Mouse (Mus musculus): ENCODE data around the gene Fgfr2. TPM values are rescaled to one million over a fixed set of nuclear protein-coding genes. Genes with fewer than 3 reads are reported as not detected.

The Fgfr2 gene
- polyA plus RNA-seq, 1 experiment = 14.7 TPM

DNA sequence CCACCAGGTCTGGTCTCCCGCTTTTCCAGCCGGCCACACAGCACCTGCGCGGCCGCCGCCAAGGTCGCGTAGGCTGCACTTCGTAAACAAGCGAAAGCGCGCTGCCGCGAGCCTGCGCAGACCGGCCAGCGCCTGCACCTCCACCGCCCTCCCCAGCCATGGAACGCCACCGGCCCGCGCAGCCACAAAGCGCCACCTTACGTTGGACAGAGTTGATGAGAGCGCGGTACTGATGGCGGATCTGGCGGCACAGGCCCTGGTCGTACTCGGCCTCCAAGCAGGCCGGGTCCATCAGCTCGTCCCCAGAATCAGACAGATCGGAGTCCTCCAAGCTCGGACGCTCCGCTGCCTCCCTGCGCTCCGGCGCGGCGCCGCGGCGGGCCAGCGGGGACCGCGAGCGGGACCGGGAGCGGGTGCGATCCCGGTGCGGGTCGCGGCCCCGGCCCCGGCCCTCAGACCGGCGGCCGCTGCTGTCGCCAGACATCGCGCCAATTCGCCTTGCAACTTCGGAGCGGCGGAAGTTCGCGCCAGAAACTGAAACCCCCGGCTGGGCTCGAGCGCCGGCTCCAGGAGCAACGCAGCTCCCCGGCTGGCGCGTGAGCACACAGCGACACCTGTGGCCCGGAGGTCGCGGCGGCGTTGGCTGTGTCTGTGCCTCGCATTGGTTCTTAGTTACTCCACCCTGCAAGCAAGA lies 2576.2 kb downstream of the Fgfr2 start:
- H3K36me3 ChIP-seq (ENCODE audit: control insufficient read depth, insufficient read depth, low read length) = peaks cover 20% of the 10 kb centered on the region
- TF ChIP-seq CTCF (IDR thresholded peaks at IDR 0.05; ENCODE audit: extremely low read depth, insufficient read length, insufficient replicate concordance, low read depth, low read length) (peak; percentile 82), POLR2A (IDR thresholded peaks at IDR 0.05; ENCODE audit: low read depth, low read length) (no peak; the same call in none of the 2 replicates)
- whole genome bisulfite sequencing = under 1% methylated on average over 84 of the region's 84 CpGs
- peaks cover 2% of the 10 kb centered on the region; the same call in 1 of the 2 replicates for H3K4me1 ChIP-seq (ENCODE audit: control insufficient read depth, insufficient read depth, insufficient read length, low read length)
- H3K27me3 ChIP-seq (ENCODE audit: control insufficient read depth, insufficient read depth, low read length) = no peaks in the 10 kb centered on the region
- H3K27ac ChIP-seq (ENCODE audit: insufficient read depth, low read depth, low read length) = peak overlapping the region; percentile 99
- H3K4me3 ChIP-seq (ENCODE audit: low read depth, low read length) = peak overlapping the region; percentile 95

DNA sequence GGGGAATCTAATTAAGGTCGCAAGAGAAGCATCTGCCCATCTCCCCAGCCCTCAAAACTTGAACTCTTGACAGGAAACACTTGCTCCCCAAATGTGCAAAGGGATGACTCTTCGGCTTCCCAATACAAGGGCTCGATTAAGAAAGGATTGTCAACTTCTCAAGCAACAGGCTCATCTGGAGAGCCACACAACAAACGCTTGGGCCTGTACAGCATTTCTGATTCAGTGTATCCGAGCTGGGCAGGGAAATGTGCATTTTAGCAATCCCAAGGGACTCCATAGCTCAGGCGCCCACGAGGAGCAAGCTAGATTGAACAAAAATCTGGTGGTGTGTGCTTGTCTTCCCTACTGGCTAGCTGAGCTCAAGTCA lies 2576.7 kb downstream of the Fgfr2 start:
- 2% methylated on average over 7 of the region's 7 CpGs for WGBS
- Histone ChIP-seq H3K27ac (ENCODE audit: insufficient read depth, low read depth, low read length) (peak overlapping the region; percentile 99), H3K36me3 (ENCODE audit: control insufficient read depth, insufficient read depth, low read length) (peaks cover 22% of the 10 kb centered on the region)

DNA sequence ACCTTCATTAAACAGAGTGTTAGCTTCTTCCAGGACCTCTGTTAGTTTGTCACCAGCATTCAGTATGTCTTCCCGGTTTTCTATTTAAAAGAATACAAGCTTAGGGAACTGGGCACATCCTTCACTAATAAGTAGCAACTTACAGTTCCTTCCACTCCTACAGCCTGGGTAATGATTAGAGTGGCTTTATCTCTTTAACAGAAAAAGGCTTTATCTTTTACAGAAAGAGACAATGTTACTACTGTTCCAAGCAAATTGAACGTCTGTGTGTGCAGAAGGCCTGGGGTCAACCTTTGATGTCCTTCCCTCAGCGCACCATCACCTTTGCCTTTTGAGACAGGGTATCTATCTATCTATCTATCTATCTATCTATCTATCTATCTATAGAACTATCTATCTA lies 2577.3 kb downstream of the Fgfr2 start:
- Histone ChIP-seq H3K27ac (ENCODE audit: insufficient read depth, low read depth, low read length) (peak overlapping the region; percentile 99; the same call in 1 of the 2 replicates), H3K4me1 (ENCODE audit: control insufficient read depth, insufficient read depth, insufficient read length, low read length) (peaks cover 2% of the 10 kb centered on the region; the same call in 1 of the 2 replicates), H3K27me3 (ENCODE audit: control insufficient read depth, insufficient read depth, low read length) (no peaks in the 10 kb centered on the region), H3K36me3 (ENCODE audit: control insufficient read depth, insufficient read depth, low read length) (peaks cover 25% of the 10 kb centered on the region), H3K4me3 (ENCODE audit: low read depth, low read length) (peak overlapping the region; percentile 95; the same call in 1 of the 2 replicates)
- TF ChIP-seq POLR2A (IDR thresholded peaks at IDR 0.05; ENCODE audit: low read depth, low read length) (no peak), CTCF (IDR thresholded peaks at IDR 0.05; ENCODE audit: extremely low read depth, insufficient read length, insufficient replicate concordance, low read depth, low read length) (no peak)
- WGBS = 12% methylated on average over 3 of the region's 3 CpGs

More for the DNA sequence above, 2576.7 kb downstream of the Fgfr2 start:
- peak overlapping the region; percentile 95 for H3K4me3 ChIP-seq (ENCODE audit: low read depth, low read length)
- no peak for TF ChIP-seq CTCF (IDR thresholded peaks at IDR 0.05; ENCODE audit: extremely low read depth, insufficient read length, insufficient replicate concordance, low read depth, low read length)
- no peak for TF ChIP-seq POLR2A (IDR thresholded peaks at IDR 0.05; ENCODE audit: low read depth, low read length)
- H3K4me1 ChIP-seq (ENCODE audit: control insufficient read depth, insufficient read depth, insufficient read length, low read length) = peaks cover 2% of the 10 kb centered on the region; the same call in 1 of the 2 replicates
- H3K27me3 ChIP-seq (ENCODE audit: control insufficient read depth, insufficient read depth, low read length) = no peaks in the 10 kb centered on the region

DNA sequence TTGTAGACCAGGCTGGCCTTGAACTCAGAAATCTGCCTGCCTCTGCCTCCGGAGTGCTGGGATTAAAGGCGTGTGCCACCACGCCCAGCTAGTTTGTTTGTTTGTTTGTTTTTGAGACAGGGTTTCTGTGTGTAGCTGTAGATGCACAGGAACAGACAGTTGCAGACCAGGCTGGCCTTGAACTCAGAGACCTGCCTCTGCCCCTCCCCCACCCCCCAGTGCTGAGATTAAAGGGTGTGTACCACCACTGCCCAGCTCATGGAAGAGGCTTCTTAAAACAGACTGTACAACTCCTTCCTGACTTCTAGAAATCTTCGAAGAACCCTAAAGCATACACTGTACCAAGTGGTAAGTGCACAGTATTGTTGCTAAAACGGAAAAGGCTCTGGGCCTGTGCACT lies 2577.7 kb downstream of the Fgfr2 start:
- no peaks in the 10 kb centered on the region for H3K27me3 ChIP-seq (ENCODE audit: control insufficient read depth, insufficient read depth, low read length)
- peaks cover 2% of the 10 kb centered on the region; the same call in 1 of the 2 replicates for H3K4me1 ChIP-seq (ENCODE audit: control insufficient read depth, insufficient read depth, insufficient read length, low read length)
- WGBS = 70% methylated on average over 5 of the region's 5 CpGs
- TF ChIP-seq CTCF (IDR thresholded peaks at IDR 0.05; ENCODE audit: extremely low read depth, insufficient read length, insufficient replicate concordance, low read depth, low read length) (no peak), POLR2A (IDR thresholded peaks at IDR 0.05; ENCODE audit: low read depth, low read length) (no peak)
- H3K4me3 ChIP-seq (ENCODE audit: low read depth, low read length) = no peak overlapping the region
- peaks cover 26% of the 10 kb centered on the region for H3K36me3 ChIP-seq (ENCODE audit: control insufficient read depth, insufficient read depth, low read length)
- H3K27ac ChIP-seq (ENCODE audit: insufficient read depth, low read depth, low read length) = no peak overlapping the region

DNA sequence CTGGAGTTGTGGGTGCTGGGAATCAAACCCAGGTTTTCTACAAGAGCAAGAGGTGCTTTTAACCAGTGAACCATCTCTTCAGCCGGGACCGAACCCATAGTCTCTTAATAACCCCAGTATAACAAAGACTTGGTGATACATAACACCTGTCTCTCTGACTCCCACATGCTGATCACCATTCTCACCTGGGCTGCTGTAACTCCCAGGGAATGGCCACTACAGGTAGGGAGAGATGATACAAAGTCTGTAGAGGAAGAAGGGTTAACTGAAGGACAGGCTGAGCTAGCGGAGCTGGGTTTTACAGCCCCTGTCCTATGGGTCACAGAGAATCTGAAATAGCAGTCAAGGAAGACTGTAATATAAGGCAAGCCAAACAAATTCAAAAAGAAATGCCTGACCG lies 2580.0 kb downstream of the Fgfr2 start:
- 92% methylated on average over 4 of the region's 4 CpGs for WGBS
- Histone ChIP-seq H3K4me1 (ENCODE audit: control insufficient read depth, insufficient read depth, insufficient read length, low read length) (peaks cover 2% of the 10 kb centered on the region; the same call in 1 of the 2 replicates), H3K36me3 (ENCODE audit: control insufficient read depth, insufficient read depth, low read length) (peaks cover 46% of the 10 kb centered on the region), H3K4me3 (ENCODE audit: low read depth, low read length) (no peak overlapping the region), H3K27me3 (ENCODE audit: control insufficient read depth, insufficient read depth, low read length) (no peaks in the 10 kb centered on the region), H3K27ac (ENCODE audit: insufficient read depth, low read depth, low read length) (no peak overlapping the region)
- no peak for TF ChIP-seq POLR2A (IDR thresholded peaks at IDR 0.05; ENCODE audit: low read depth, low read length)
- TF ChIP-seq CTCF (IDR thresholded peaks at IDR 0.05; ENCODE audit: extremely low read depth, insufficient read length, insufficient replicate concordance, low read depth, low read length) = no peak

DNA sequence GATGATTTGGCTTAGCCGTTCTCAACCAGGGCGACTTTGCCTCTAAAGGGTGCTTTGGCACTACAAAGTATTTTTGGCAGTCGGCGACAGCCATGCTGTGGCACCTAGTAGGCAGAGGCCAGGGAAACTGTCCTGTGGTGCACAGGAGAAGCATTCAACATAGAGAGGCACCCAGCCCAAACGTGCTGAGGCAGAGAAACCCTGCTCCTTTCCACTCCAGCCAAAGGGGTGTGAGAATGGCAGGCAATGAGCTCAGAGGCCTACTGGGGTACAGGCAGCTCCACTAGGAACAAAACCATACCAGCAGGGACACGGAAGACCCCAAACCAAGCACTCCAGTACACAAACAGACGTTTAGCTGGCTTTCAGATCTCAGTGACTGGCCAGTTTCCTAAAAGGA lies 2583.0 kb downstream of the Fgfr2 start:
- Histone ChIP-seq H3K36me3 (ENCODE audit: control insufficient read depth, insufficient read depth, low read length) (peaks cover 58% of the 10 kb centered on the region), H3K27ac (ENCODE audit: insufficient read depth, low read depth, low read length) (no peak overlapping the region), H3K4me3 (ENCODE audit: low read depth, low read length) (no peak overlapping the region), H3K27me3 (ENCODE audit: control insufficient read depth, insufficient read depth, low read length) (no peaks in the 10 kb centered on the region), H3K4me1 (ENCODE audit: control insufficient read depth, insufficient read depth, insufficient read length, low read length) (no peaks in the 10 kb centered on the region)
- no peak for TF ChIP-seq POLR2A (IDR thresholded peaks at IDR 0.05; ENCODE audit: low read depth, low read length)
- TF ChIP-seq CTCF (IDR thresholded peaks at IDR 0.05; ENCODE audit: extremely low read depth, insufficient read length, insufficient replicate concordance, low read depth, low read length) = no peak
- 83% methylated on average over 7 of the region's 7 CpGs for WGBS

DNA sequence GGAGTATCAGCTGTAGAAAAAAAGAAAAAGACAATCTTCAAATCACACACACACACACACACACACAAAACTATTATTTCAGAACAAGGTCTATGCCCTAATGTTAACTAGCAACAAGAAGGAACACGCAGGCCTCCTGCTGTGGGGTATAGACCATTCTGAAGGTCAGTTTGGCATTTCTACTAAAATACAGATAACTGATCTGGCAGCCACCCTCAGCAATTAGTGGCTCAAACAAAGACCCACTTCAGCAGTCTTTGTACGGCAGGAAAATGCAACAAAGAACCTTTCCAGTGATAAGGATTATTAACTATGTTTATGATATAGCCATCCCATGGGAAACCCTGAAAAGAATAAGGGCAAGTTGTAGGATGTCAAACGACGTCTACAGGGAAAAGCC lies 2586.1 kb downstream of the Fgfr2 start:
- 46% methylated on average over 4 of the region's 4 CpGs for WGBS
- H3K4me3 ChIP-seq (ENCODE audit: low read depth, low read length) = no peak overlapping the region
- TF ChIP-seq CTCF (IDR thresholded peaks at IDR 0.05; ENCODE audit: extremely low read depth, insufficient read length, insufficient replicate concordance, low read depth, low read length) = no peak
- no peak for TF ChIP-seq POLR2A (IDR thresholded peaks at IDR 0.05; ENCODE audit: low read depth, low read length)
- no peaks in the 10 kb centered on the region for H3K27me3 ChIP-seq (ENCODE audit: control insufficient read depth, insufficient read depth, low read length)
- peaks cover 51% of the 10 kb centered on the region for H3K36me3 ChIP-seq (ENCODE audit: control insufficient read depth, insufficient read depth, low read length)
- H3K27ac ChIP-seq (ENCODE audit: insufficient read depth, low read depth, low read length) = no peak overlapping the region
- H3K4me1 ChIP-seq (ENCODE audit: control insufficient read depth, insufficient read depth, insufficient read length, low read length) = peaks cover 3% of the 10 kb centered on the region

Data from small intestine, adult 2 months (tissue).